Mouse (Mus musculus) forebrain, embryonic 11.5 days (tissue): Measurements from ENCODE around the gene Fam169b. TPM values are rescaled to one million over a fixed set of nuclear protein-coding genes. Genes with fewer than 3 reads are reported as not detected.

Experiments
- ATAC-seq: fragments of 200-750 bp; cut with Nextera tagmentation; replicated peaks from 2 replicates; pipeline ENCODE4 v1.8.0; 2017; ENCODE audit warnings: moderate TSS enrichment; ENCODE audit not compliant: low FRiP score
- DNase-seq: peaks from one replicate; pipeline ENCODE4 v3.0.0-alpha.2; 2017; ENCODE audit warnings: low spot score
- H3K27ac ChIP-seq: fragments of 300-500 bp; sonication (generic); 2 replicates; pipeline ENCODE4 v1.5.1; 2014; ENCODE audit warnings: low read depth, low read length
- H3K27me3 ChIP-seq: fragments of 300-500 bp; sonication (generic); 2 replicates; pipeline ENCODE4 v1.6.1; 2014; ENCODE audit warnings: mild to moderate bottlenecking, low read length, mixed read lengths; ENCODE audit not compliant: control insufficient read depth, insufficient read depth
- H3K36me3 ChIP-seq: fragments of 300-500 bp; sonication (generic); 2 replicates; pipeline ENCODE4 v1.6.1; 2014; ENCODE audit warnings: mild to moderate bottlenecking, low read length, moderate library complexity, mixed read lengths; ENCODE audit not compliant: control insufficient read depth, insufficient read depth
- H3K4me1 ChIP-seq: fragments of 300-500 bp; sonication (generic); replicated peaks from 2 replicates; pipeline ENCODE4 v1.6.1; 2014; ENCODE audit warnings: low read length, mixed read lengths; ENCODE audit not compliant: control insufficient read depth, insufficient read depth
- H3K4me2 ChIP-seq: fragments of 300-500 bp; sonication (generic); 2 replicates; pipeline ENCODE4 v1.6.1; 2014; ENCODE audit warnings: low read depth, mild to moderate bottlenecking, low read length, moderate library complexity, mixed read lengths; ENCODE audit not compliant: severe bottlenecking
- H3K4me3 ChIP-seq: fragments of 300-500 bp; sonication (generic); 2 replicates; pipeline ENCODE4 v1.5.1; 2014; ENCODE audit warnings: low read depth, low read length
- H3K9ac ChIP-seq: fragments of 300-500 bp; sonication (generic); 2 replicates; pipeline ENCODE4 v1.6.1; 2014; ENCODE audit warnings: low read length
- H3K9me3 ChIP-seq: fragments of 300-500 bp; sonication (generic); 2 replicates; pipeline ENCODE4 v1.6.1; 2016; ENCODE audit warnings: low read length, mixed read lengths; ENCODE audit not compliant: control insufficient read depth
- WGBS: fragments of 180-500 bp; shearing (Covaris S2); extraction: QIAGEN DNeasy Blood & Tissue Kit; methylation state at CpG from one replicate; pipeline ENCODE4 v1.1.7; 2014; 5-methylcytosine and 5-hydroxymethylcytosine counted together
- polyA plus RNA-seq: library from polyadenylated mRNA; unstranded; fragments of >200 nt; fragmentation: Nextera tagmentation; extraction: Ambion mirVana; gene quantifications from 2 replicates; pipeline ENCODE4 v1.2.1, GENCODE M21; 2014

Fam169b gene
- polyA plus RNA-seq = 0.19 and 0.39 TPM in 2 replicates

- no peaks in the 10 kb centered on the region for H3K36me3 ChIP-seq
- no peak within 1 kb of the TSS for H3K27ac ChIP-seq
- H3K9me3 ChIP-seq = no peaks in the 10 kb centered on the region
- no peak for ATAC-seq
- peaks cover 7% of the 10 kb centered on the region for H3K27me3 ChIP-seq
- H3K4me3 ChIP-seq = no peak within 1 kb of the TSS
- 0 out of 2 replicates have a peak, but pooled peaks cover 3% of the 10 kb centered on the region for H3K4me1 ChIP-seq
- H3K4me2 ChIP-seq = no peak within 1 kb of the TSS
- H3K9ac ChIP-seq = no peak within 1 kb of the TSS
- DNase-seq = no peak
These were observed at the start of gene Fam169b for GRCm38 (mm10) chr7:68273515-68273914. Fam169b (plus strand) TSS chr7:68273839.

DNA sequence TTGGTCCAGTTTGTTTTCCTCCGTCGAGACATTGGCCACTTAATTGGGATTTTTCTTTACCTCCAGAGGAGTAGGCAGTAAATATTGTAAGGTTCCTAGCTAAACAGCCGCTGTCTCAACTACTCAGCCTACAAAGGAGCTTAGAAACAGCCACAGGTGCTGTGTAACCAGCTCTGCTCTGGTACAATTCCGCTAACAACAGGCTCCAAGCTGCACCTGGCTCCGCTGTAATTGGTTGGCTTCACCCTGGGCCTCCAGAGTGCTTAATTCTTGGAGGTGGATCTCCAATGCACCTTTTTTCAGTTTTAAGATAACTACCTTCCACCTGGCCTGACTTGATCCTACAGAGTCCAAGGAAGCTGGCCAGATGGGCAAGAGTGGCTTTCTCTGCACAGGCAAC, 49.6 kb upstream of the Fam169b start:
- WGBS = 96% methylated on average over 5 of the region's 5 CpGs
- ATAC-seq = no peak
- no peak overlapping the region for H3K9ac ChIP-seq
- H3K27ac ChIP-seq = no peak overlapping the region
- H3K9me3 ChIP-seq = no peaks in the 10 kb centered on the region
- no peaks in the 10 kb centered on the region for H3K27me3 ChIP-seq
- no peak for DNase-seq
- H3K4me2 ChIP-seq = no peak overlapping the region
- H3K4me1 ChIP-seq = no peaks in the 10 kb centered on the region
- H3K36me3 ChIP-seq = no peaks in the 10 kb centered on the region
- no peak overlapping the region for H3K4me3 ChIP-seq

DNA sequence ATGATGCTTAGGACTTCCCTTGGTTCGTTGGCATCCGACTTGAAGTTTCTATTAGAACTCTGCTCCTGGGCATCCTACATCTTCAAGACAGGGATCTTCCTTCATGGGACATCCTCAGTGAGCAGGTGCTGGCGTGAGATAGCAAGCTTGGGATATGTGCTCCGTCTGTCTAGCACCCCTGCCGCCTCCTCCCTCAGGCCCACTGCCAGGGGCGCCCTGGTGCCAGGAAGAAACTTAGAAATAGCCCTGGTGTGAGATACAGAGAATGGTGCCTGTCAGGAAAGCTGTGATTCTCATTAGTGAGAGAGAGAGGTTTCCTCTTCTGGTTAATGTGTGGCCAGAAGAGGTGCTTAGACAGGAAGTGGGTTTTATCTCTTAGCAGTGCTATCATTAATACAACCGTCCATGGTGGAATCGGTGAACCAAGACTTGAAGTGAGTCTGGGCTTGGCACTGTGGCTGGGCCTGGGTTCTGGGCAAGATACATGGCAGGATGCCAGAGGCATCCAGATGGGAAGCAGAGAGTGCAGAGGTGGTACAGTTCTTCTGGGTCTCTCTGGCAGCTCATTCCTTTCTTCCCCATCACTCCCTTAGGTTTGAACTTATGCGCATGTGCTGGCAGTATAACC, 48.1 kb upstream of the Fam169b start:
- no peaks in the 10 kb centered on the region for H3K36me3 ChIP-seq
- H3K4me1 ChIP-seq = no peaks in the 10 kb centered on the region
- H3K4me2 ChIP-seq = no peak overlapping the region

GRCm38 (mm10) chr7:68227021-68227420, 46.6 kb upstream of the Fam169b start:
- 83% methylated on average over 11 of the region's 11 CpGs for WGBS
- DNase-seq = no peak
- Histone ChIP-seq H3K4me2 (no peak overlapping the region), H3K9ac (no peak overlapping the region), H3K4me3 (no peak overlapping the region), H3K27me3 (no peaks in the 10 kb centered on the region), H3K4me1 (no peaks in the 10 kb centered on the region), H3K9me3 (no peaks in the 10 kb centered on the region), H3K36me3 (no peaks in the 10 kb centered on the region; the same call in 1 of the 2 replicates), H3K27ac (no peak overlapping the region)
- ATAC-seq = no peak

More for the DNA sequence above, 48.1 kb upstream of the Fam169b start:
- WGBS = 94% methylated on average over 9 of the region's 9 CpGs
- H3K9me3 ChIP-seq = no peaks in the 10 kb centered on the region
- H3K27ac ChIP-seq = no peak overlapping the region
- no peaks in the 10 kb centered on the region for H3K27me3 ChIP-seq
- H3K4me3 ChIP-seq = no peak overlapping the region
- ATAC-seq (no peak), DNase-seq (no peak)
- H3K9ac ChIP-seq = no peak overlapping the region

DNA sequence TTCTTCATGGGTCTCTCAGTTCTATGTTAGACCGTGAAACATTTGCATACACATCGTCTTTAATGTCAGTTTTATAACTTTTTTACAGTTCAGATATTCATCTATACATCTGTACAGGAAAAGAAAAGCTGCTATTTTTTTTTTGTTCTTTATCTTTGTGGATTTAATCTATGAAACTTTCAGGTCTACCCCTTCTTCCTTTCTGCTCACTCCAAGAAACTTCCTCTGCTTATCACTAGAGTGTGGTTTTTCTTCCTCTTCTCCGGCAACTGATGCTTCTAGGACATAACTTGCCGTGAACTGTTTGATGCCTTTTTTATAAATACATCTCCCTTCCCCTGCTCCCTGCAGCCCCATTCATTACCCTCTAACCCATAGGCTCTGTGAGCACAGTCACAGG, 46.0 kb upstream of the Fam169b start:
- ATAC-seq (no peak), DNase-seq (no peak)
- Histone ChIP-seq H3K36me3 (no peaks in the 10 kb centered on the region; the same call in 1 of the 2 replicates), H3K4me3 (no peak overlapping the region), H3K4me2 (no peak overlapping the region), H3K9ac (no peak overlapping the region), H3K4me1 (no peaks in the 10 kb centered on the region), H3K27me3 (no peaks in the 10 kb centered on the region), H3K9me3 (no peaks in the 10 kb centered on the region), H3K27ac (no peak overlapping the region)
- 92% methylated on average over 4 of the region's 4 CpGs for WGBS

DNA sequence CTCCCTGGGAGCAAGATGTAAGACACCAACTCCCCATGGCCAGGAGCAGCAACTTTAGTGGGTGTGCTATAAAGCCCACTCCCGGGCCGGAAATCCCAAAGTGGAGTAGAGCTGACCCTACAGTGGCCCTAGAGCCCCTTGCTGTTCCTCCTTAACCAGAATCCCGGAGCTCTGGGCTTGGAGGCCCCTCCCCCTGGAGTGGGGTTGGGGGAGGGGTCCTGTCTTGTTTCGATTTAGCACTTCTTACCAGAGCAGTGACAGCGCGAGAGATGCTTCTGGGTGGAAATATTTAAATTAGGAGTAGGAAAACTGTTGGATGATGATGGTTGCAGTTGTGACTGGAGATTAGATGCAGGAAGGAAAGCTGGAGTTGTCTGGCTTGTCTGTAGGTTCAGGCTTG, 45.1 kb upstream of the Fam169b start:
- DNase-seq (no peak), ATAC-seq (no peak; the same call in 1 of the 2 replicates)
- Histone ChIP-seq H3K9ac (no peak overlapping the region), H3K4me3 (no peak overlapping the region), H3K36me3 (no peaks in the 10 kb centered on the region; the same call in 1 of the 2 replicates), H3K9me3 (no peaks in the 10 kb centered on the region), H3K4me1 (0 out of 2 replicates have a peak, but pooled peaks cover 3% of the 10 kb centered on the region), H3K27me3 (no peaks in the 10 kb centered on the region), H3K4me2 (no peak overlapping the region), H3K27ac (no peak overlapping the region)
- 42% methylated on average over 6 of the region's 6 CpGs for WGBS

DNA sequence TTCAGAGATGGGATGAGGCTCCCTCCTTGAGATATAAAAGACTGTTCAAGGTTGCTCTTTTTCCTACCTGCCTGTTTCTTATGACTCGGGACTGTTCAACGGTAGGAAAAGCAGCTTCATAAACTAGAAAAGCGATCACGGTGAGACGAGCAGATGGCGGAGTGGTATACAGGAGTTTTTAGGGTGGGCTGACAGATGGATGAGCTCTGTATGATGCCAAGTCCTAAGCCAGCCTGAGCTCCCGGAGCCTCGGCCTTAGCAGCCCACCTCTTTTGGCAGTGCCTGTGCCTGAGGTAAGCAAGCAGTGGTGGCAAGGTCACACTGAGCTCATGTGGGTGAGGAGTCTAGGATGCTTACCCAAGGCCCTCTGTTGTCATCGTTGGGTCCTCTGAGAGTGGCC, 42.8 kb upstream of the Fam169b start:
- H3K27ac ChIP-seq = no peak overlapping the region

GRCm38 (mm10) chr7:68232521-68232920, 41.1 kb upstream of the Fam169b start:
- DNase-seq = no peak
- Histone ChIP-seq H3K36me3 (no peaks in the 10 kb centered on the region; the same call in 1 of the 2 replicates), H3K4me3 (no peak overlapping the region), H3K27me3 (no peaks in the 10 kb centered on the region), H3K9ac (no peak overlapping the region), H3K4me2 (no peak overlapping the region), H3K4me1 (peaks cover 3% of the 10 kb centered on the region; the same call in 1 of the 2 replicates), H3K27ac (no peak overlapping the region), H3K9me3 (no peaks in the 10 kb centered on the region)
- WGBS = 82% methylated on average over 5 of the region's 5 CpGs
- ATAC-seq = no peak

More for the DNA sequence above, 42.8 kb upstream of the Fam169b start:
- Histone ChIP-seq H3K4me2 (no peak overlapping the region), H3K27me3 (no peaks in the 10 kb centered on the region), H3K4me1 (peaks cover 3% of the 10 kb centered on the region; the same call in 1 of the 2 replicates), H3K9me3 (no peaks in the 10 kb centered on the region), H3K9ac (no peak overlapping the region), H3K36me3 (no peaks in the 10 kb centered on the region; the same call in 1 of the 2 replicates), H3K4me3 (no peak overlapping the region)
- 94% methylated on average over 9 of the region's 9 CpGs for WGBS
- no peak for DNase-seq
- no peak for ATAC-seq
